Mouse (Mus musculus) kidney, adult 11 months (tissue): ENCODE results near the gene Spopl.
"Not testable (repeated sequence)": the region's sequence is repeated elsewhere in the genome, so short reads cannot be mapped to it uniquely, and the experiment has no call there.

Experiments used
- DNase-seq: peaks from one replicate; pipeline ENCODE4 v3.0.0; 2022

Spopl gene

DNA sequence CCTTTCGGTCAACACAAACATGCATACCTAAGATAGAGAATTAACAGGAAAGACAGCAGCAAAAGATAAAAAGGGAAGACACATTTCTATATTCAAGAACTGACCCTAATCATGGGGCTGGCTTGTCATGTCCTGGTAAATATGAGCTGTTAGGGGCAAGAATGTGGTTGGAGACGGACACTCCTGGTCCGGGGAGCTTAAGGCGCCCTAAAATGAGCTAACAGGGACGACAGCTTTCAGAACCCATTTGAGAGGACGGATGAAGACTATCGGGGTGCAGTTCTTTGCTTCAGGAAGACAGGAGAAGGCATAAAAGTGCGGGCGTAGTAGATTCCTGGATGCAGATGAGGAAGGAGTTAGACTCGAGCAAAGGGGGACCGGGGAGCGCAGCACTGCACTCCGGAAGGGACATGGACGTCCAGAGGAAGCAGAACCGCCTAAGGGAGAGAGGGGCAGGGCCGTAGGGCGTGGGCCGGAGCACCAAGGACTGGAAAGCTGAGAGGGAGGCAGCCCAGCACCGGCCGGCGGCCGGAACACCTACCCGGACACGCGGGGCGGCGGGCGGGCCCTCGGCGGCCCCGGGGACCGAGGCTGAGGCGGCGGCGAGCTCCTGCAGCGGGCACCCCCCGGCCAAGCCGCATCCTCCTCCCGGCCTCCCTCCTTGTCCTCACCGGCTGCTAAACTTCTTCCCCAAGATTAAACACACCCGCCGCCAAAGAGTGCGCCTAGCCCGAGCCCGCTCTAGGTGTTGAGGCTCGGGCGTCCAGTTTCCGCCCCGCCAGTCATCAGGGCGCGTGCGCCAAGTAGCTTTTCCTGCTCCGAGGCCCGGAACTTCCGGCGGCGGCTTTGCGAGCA, at the start of gene Spopl:
Gene Spopl, minus strand, starts transcription at position 805 of the 855 bp plus-strand sequence.
- peak; percentile 82 for DNase-seq

DNA sequence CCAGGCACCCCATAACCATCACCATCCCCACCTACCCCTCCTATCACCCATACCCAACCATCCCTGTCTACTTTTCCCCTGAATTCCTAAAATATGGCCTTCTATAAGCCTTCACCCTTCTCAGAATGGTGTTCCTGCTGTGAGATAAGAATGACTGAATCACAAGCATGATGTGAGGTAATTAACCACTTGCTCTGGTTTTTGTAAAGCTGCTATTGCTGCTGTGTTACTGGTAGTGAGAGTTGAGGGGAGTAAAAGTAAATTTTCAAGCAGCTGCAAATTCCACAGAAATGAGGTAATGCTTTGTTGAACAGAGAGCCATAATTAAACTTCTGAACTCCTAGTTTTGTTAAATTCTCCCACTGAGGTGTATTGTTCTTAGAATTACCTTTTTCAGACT, 48.2 kb upstream of the Spopl start:
- DNase-seq: no peak

DNA sequence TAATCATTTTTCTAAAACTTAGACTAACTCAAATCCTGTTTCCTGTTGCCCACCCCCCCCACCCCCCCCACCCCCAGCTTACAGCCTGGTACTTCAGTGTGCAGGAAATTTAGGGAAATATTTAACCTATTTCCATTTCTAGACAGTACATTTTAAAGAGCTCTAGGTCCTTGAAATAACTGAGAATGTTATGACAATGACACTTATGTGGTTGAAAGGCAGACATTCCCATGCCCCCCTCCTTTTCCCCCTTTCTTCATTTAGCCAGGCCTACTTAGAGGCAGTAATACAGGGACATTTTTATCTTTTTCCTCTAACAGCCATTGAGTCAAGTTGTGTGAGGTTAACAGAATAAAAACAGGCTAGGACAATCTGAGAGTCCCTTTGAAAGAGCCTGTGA, 46.1 kb upstream of the Spopl start:
- DNase-seq: no peak

DNA sequence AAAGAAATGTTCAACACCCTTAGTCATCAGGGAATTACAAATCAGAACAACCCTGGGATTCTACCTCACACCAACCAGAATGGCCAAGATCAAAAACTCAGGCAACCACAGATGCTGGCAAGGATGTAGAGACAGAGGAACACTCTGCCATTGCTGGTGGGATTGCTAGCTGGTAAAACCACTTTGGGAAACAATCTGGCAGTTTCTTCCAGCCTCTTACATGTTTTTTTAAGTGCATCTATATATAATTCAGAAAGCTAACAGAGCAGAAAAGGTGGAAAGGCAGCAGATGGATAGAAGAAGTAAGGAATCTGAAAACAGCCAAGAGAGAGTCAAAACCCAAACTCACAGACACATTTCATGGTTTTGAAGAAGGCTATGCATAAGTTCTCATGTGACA, 33.5 kb upstream of the Spopl start:
- no peak for DNase-seq

DNA sequence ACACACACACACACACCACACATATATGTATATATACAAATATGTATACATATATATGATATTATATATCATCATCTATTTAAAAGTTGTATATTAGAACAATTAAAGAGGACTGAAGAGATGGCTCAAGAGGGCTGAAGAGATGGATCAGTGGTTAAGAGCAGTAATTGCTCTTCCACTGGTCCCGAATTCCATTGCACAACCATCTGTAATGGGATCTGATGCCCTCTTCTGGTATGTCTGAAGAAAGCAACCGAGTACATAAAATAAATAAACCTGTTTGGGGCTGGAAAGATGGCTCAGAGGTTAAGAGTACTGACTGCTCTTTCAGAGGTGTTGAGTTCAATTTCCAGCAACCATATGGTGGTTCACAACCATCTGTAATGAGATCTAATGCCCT, 16.9 kb upstream of the Spopl start:
- DNase-seq: no peak

DNA sequence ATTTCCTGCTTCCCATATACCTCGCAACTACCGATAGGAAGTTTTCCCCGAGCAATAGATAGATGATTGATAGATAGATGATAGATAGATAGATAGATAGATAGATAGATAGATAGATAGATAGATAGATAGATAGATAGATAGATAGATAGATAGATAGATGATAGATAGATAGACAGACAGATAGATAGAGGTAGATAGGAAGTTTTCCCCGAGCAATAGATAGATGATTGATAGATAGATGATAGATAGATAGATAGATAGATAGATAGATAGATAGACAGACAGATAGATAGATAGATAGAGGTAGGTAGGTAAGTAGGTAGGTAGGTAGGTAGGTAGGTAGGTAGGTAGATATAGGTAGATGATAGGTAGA, 239 bp upstream of the Spopl start:
- DNase-seq: not testable (repeated sequence)

DNA sequence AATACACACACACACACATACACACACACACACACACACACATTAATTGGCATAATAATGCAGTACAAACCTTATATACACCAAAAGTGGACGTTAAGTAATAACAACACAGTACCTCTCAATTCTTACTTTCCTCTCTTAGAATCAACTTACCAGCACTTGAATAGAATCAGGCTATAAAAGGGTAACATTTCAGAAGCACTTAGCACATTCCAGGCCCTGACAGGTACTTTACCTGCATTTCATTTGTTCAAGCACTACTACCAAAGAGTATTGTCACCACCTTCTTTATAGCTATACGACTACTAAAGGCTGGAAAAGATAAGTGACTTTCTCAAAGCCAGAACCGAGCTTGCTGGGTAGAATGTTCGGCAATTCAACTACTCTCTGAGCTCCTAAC, 1.3 kb downstream of the Spopl start:
- no peak for DNase-seq

DNA sequence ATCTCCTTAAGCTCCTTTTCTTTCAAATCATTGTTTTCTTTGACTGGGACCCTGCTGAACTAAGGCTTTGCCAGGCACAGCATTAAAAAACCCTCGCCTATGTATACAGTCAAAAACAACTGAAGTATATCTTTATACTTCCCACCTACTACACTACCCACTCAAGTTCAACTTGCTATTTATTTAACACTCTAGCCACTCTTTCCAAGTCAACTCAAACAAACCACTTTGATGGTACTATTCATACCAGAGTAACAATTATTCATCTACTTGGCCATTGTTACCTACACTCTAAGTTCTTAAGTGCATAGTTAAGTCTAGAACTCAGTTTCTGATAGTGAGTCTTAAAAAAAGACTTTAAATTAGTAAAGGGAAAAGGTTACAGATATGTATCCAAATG, 3.1 kb downstream of the Spopl start:
- DNase-seq: no peak

DNA sequence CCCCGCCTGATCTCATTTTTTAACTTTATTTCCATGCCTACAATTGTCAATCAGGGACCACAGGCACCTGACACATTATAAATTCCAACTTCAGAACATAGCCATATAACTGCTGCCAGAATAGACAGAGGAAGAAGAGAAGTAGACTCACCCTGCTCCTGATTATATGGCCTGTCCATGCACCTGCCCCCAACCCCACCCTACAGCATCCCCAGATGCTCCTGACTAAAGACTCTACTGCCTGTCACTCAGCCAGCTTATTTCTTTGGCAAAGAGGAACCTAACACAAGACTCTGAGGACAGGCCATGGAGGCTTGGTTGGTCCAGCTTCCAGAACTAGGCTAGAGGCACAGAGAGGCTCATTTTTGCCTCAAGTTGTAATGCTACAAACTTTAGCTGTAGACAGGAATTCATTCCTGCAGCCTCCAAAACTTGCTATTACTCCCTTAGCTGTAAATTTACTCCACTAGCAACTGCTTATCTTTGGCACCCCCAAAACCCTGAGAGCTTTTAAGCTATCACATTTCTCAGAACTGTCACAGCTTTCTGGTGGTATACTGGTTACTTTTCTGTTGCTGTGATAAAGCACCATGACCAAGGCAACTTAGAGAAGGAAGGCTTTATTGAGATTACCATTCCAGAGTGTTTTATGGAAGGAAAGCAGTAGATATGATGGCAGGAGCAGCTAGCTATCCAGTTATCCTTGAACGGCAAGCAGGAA, 6.7 kb downstream of the Spopl start:
- no peak for DNase-seq

DNA sequence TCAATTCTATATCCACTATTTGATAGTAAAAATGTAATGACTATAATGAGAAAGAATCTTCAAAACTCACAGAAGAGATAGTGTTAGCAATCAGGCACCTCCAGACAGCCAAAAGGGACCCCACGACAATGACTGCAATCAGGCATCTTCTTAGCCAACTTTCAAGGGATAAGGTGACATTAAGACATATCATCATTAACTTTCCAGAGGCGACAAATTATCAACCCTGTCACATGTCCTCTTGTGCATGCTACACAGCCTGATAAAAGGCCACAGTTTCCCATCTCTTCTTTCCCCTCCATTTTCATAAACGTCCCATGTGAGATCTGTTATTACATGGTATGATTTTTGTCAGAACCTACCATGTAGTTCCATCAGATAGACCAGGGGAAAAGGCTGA, 9.0 kb downstream of the Spopl start:
- DNase-seq: no peak

DNA sequence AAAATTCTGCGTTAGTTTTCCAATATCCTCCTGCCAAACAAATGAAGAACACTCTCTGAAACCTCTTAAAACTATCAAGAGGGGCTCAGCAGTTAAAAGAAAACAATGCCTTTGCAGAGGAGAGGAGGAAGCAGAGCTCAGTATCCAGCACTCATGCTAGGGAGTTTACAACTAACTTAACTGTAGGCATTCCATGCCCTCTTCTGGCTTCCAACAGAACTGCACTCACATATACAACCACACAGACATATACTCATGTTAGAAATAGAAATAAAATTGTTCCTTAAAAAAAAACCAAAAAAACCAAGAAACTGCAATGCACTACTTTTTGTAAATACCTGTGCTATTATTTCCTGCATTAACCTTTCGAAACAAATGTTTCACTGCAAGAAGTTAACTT, 12.7 kb downstream of the Spopl start:
- no peak for DNase-seq

DNA sequence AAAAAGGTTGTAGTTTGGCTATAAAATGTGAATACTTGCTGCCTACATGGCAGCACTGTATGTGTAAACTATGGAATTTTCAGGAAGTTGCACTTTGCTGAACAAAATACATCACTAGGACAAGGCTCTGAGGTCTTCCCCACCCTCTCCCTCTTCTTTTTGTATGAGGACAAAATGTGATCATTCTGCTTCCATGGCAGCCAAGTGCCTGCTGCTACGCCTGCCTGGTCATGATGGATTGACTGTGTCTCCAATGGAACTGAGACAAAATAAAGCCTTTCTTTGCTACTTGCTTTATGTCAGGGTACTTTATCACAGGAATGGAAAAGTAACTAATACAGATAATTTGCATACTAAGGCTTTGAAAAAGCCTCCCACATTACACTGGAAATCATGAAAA, 20.7 kb downstream of the Spopl start:
- no peak for DNase-seq

DNA sequence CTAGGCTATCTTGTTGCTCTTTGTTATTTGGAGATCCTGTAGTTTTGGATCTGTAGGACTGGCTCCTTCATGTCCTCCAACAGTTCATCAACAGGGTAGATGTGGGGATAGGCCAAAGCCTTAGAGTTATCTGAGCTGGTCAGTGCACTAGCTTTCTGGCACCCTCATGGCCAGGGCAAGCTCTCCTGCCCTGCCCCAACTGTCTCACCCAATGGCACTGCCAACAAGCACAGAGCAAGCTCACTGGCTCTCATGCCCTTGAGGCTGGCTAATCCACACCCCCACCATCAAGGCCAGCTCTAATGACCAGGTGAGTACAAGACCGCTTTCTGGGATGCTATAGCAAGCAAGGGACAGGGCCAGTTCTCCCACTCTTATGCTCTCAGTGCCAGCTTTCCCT, 24.7 kb downstream of the Spopl start:
- DNase-seq: no peak

DNA sequence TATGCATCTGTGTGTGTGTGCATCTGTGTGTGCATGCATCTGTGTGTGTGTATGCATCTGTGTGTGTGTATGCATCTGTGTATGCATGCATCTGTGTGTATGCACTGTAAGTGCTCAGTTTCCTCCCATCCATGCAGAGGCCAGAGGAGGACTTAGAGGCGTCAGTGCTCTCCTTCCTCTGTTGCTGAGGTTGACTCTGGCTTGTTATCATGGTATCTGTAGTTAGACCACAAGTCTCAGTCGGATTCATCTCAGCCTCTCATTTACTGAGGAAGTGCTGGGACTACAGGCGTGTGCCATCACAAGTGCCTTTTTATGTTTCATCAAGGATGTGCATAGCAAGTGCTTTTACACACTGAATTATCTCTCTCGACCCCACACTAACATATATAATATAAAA, 31.9 kb downstream of the Spopl start:
- no peak for DNase-seq

DNA sequence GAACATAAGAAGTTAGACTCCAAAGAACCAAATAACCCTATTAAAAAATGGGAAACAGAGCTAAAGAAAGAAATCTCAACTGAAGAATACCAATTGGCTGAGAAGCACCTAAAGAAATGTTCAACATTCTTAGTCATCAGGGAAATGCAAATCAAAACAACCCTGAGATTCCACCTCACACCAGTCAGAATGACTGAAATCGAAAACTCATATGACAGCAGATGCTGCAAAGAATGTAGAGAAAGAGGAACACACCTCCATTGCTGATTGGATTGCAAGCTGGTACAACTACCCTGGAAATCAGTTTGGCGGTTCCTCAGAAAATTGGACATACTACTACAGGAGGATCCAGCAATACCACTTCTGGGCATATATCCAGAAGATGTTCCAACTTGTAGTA, 44.2 kb downstream of the Spopl start:
- not testable (repeated sequence) for DNase-seq

DNA sequence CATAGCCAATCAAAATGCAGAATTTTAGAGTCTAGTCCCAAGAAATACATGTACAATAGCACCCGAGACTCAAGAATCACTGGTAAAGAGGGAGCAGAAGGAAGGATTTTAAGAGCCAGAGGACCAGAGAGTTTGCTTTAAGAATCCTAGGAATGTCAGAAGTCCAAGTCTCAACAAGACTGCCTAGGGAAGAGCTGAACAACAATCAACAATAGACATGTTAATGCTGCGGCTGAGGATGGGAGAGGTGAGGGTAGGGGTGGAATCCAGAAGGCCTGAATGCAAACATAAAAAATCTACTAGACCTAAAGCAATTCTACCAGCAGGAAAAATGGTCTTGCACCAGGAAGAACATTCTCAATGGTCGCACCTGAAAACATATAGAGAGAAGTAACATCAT, 66.8 kb downstream of the Spopl start:
- DNase-seq: no peak

DNA sequence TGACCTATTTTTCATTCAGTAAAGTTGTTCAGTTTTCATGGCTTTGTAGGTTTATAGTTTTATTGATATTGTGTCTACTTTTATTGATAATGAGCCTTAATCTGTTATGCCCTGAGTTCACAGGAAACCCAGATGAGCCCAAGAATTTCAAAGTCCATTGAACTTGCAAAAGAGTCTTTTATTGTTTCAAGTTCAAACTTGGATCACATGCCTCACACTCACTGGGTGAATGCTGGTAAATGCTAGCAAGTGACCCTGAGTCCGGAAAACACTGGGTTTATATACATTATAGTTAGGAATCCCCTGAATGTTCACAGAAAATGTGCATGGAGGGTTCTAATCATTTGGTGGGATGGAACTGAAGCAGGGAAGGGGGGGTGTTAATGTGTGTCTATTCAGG, 90.2 kb downstream of the Spopl start:
- no peak for DNase-seq

DNA sequence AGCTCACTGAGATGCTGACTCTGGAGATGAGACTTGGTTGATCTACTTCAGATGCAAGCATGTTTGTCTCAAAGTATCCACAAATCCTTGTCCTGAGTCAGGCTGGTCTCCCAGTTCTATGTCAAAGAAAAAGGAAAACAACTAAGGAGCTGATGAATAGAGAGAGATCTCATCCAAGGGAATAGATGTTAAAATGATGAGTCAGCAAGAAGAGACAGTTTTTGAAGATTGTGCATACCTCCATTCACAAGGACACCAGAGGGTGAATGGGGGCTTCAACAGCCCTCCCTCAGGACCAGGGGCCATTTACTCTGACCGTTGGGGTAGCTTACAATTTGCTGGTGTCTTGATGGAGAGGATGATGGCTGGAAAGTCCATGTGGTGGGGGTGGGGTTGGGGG, 104.4 kb downstream of the Spopl start:
- no peak for DNase-seq

DNA sequence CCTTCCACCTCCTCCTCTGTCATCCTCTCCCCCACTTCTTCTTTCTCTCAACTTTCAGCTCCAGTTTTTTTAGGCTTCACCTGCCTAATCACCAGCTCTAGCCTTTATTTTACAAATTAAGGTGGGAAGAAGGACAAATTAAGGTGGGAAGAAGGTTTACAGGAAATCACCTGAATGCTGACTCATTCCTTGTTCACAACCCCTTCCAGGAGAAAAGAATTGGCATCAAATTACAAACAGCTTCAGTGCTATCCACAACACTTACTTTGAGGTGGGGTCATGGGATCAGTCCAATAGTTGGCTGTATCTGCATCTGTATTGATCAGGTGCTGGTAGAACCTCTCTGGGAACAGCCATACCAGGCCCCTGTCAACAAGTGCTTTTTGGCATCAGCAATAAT, 114.5 kb downstream of the Spopl start:
- no peak for DNase-seq
